Mouse (Mus musculus): ENCODE data around the gene Gm17334.

GRCm38 (mm10) chr11:53768422-53769184 is 4.4 kb downstream of the Gm17334 start:
- no peak for TF ChIP-seq POLR2A (IDR thresholded peaks at IDR 0.05; ENCODE audit: low read depth, low read length)
- no peak for TF ChIP-seq CTCF (IDR thresholded peaks at IDR 0.05; ENCODE audit: borderline replicate concordance, insufficient read depth, low read length)
